Mouse (Mus musculus) G1E (cell line): Measurements from ENCODE around the gene Armh1. TPM values are rescaled to one million over a fixed set of nuclear protein-coding genes. Genes with fewer than 3 reads are reported as not detected.

Experiments
- ATAC-seq: 2 replicates; pipeline ENCODE4 v1.8.0; 2016; ENCODE audit warnings: mild to moderate bottlenecking; ENCODE audit not compliant: insufficient number of reproducible peaks, poor library complexity, low FRiP score, severe bottlenecking; ENCODE audit errors: extremely low read depth
- DNase-seq: peaks from one replicate; pipeline ENCODE4 v3.0.0; 2012; ENCODE audit warnings: low spot score
- H3K27me3 ChIP-seq: 2 replicates; pipeline ENCODE4 v1.6.1; 2012; ENCODE audit warnings: mild to moderate bottlenecking, low read length, inconsistent platforms; ENCODE audit not compliant: insufficient read depth
- H3K36me3 ChIP-seq: replicated peaks from 2 replicates; pipeline ENCODE3; 2012; ENCODE audit warnings: mild to moderate bottlenecking, inconsistent platforms
- H3K4me1 ChIP-seq: 2 replicates; pipeline ENCODE4 v1.6.1; 2012; ENCODE audit warnings: low read depth, low read length, inconsistent platforms, mixed read lengths; ENCODE audit not compliant: insufficient read depth
- H3K4me3 ChIP-seq: 2 replicates; pipeline ENCODE4 v1.5.1; 2012; ENCODE audit warnings: low read depth, mild to moderate bottlenecking, inconsistent platforms, low read length, moderate library complexity, mixed read lengths
- H3K9me3 ChIP-seq: replicated peaks from 2 replicates; pipeline ENCODE4 v1.6.1; 2012; ENCODE audit warnings: inconsistent platforms
- CTCF ChIP-seq: IDR thresholded peaks from 2 replicates; pipeline ENCODE4 v1.5.1; 2012; ENCODE audit warnings: low read depth, low read length, inconsistent platforms, mixed read lengths
- GATA1 ChIP-seq: IDR thresholded peaks from 2 replicates; pipeline ENCODE4 v1.6.1; 2012; ENCODE audit warnings: borderline replicate concordance, low read length, inconsistent platforms, mixed read lengths
- GATA2 ChIP-seq: IDR thresholded peaks from 2 replicates; pipeline ENCODE4 v1.6.1; 2012; ENCODE audit warnings: low read depth, low read length, inconsistent platforms, borderline replicate concordance
- POLR2AphosphoS5 ChIP-seq: IDR thresholded peaks from 2 replicates; pipeline ENCODE4 v1.6.1; 2012; ENCODE audit warnings: low read depth, low read length, inconsistent platforms; ENCODE audit not compliant: insufficient replicate concordance
- TAL1 ChIP-seq: conservative IDR thresholded peaks from 2 replicates; pipeline ENCODE4 v1.6.1; 2012; ENCODE audit warnings: low read depth, low read length, inconsistent platforms, mixed read lengths
- polyA plus RNA-seq: library from polyadenylated mRNA; stranded (reverse); fragments of >175 nt; gene quantifications from 2 replicates; pipeline ENCODE4 v1.2.3, GENCODE M21; 2012
- total RNA-seq, 2 experiments: library from RNA; stranded (forward) in 1 of 2; stranded (reverse) in 1 of 2; fragments of 200-1000 nt in 1 of 2; fragments of >200 nt in 1 of 2; fragmentation: Nextera tagmentation in 1 of 2; gene quantifications; 2 replicates each; pipeline ENCODE4 v1.2.3; 2014 to 2017

The Armh1 gene
- not detected in 2 replicates for total RNA-seq (2014; fragmentation: Nextera tagmentation)
- not detected in 2 replicates for total RNA-seq (2017)
- not detected in 2 replicates for polyA plus RNA-seq

- H3K27me3 ChIP-seq: peaks cover 26% of the 10 kb centered on the region
- no peaks in the 10 kb centered on the region for H3K36me3 ChIP-seq
- H3K4me1 ChIP-seq: peaks cover 15% of the 10 kb centered on the region
- H3K9me3 ChIP-seq: no peaks in the 10 kb centered on the region
- DNase-seq (peak; percentile 97), ATAC-seq (peak; percentile 99)
- H3K4me3 ChIP-seq: peak within 1 kb of the TSS; percentile 78
- TF ChIP-seq TAL1 (no peak), GATA2 (no peak), GATA1 (no peak), POLR2AphosphoS5 (no peak), CTCF (no peak)
Observed at GRCm38 (mm10) chr4:117251801-117252316, at the start of gene Armh1, which contains the start of gene Tmem53. Gene Armh1, minus strand, starts transcription at chr4:117252125. Gene Tmem53, plus strand, starts transcription at chr4:117251951.

- Histone ChIP-seq H3K9me3 (no peaks in the 10 kb centered on the region), H3K4me1 (peaks cover 8% of the 10 kb centered on the region), H3K27me3 (peaks cover 92% of the 10 kb centered on the region), H3K4me3 (no peak overlapping the region), H3K36me3 (no peaks in the 10 kb centered on the region)
- DNase-seq (no peak), ATAC-seq (no peak)
- TF ChIP-seq POLR2AphosphoS5: no peak
- no peak for TF ChIP-seq GATA2
- no peak for TF ChIP-seq CTCF
- TF ChIP-seq TAL1: no peak
- no peak for TF ChIP-seq GATA1
Observed at GRCm38 (mm10) chr4:117299921-117300320, 48.0 kb upstream of the Armh1 start.

- DNase-seq: no peak
- Histone ChIP-seq H3K4me3 (no peak overlapping the region), H3K27me3 (peaks cover 84% of the 10 kb centered on the region), H3K36me3 (no peaks in the 10 kb centered on the region), H3K9me3 (no peaks in the 10 kb centered on the region), H3K4me1 (no peaks in the 10 kb centered on the region)
- no peak for TF ChIP-seq POLR2AphosphoS5
- TF ChIP-seq GATA1: no peak
- no peak for TF ChIP-seq GATA2
- TF ChIP-seq TAL1: no peak
- ATAC-seq: no peak
Observed at GRCm38 (mm10) chr4:117297819-117298218, 45.9 kb upstream of the Armh1 start.

GRCm38 (mm10) chr4:117296849-117297593, 45.1 kb upstream of the Armh1 start:
- Histone ChIP-seq H3K27me3 (peaks cover 79% of the 10 kb centered on the region), H3K36me3 (no peaks in the 10 kb centered on the region), H3K4me3 (no peak overlapping the region), H3K4me1 (no peaks in the 10 kb centered on the region), H3K9me3 (no peaks in the 10 kb centered on the region)
- DNase-seq (no peak), ATAC-seq (no peak)
- no peak for TF ChIP-seq GATA2
- TF ChIP-seq CTCF: no peak
- TF ChIP-seq GATA1: no peak
- no peak for TF ChIP-seq POLR2AphosphoS5
- TF ChIP-seq TAL1: no peak

GRCm38 (mm10) chr4:117291696-117292095, 39.8 kb upstream of the Armh1 start:
- Histone ChIP-seq H3K9me3 (no peaks in the 10 kb centered on the region), H3K4me1 (peaks cover 26% of the 10 kb centered on the region), H3K4me3 (no peak overlapping the region), H3K27me3 (peaks cover 33% of the 10 kb centered on the region), H3K36me3 (peaks cover 18% of the 10 kb centered on the region)
- DNase-seq (no peak), ATAC-seq (no peak)
- TF ChIP-seq GATA2: no peak
- TF ChIP-seq GATA1: no peak
- no peak for TF ChIP-seq TAL1
- TF ChIP-seq POLR2AphosphoS5: no peak
- TF ChIP-seq CTCF: no peak

- Histone ChIP-seq H3K4me1 (peaks cover 50% of the 10 kb centered on the region), H3K9me3 (no peaks in the 10 kb centered on the region), H3K4me3 (peak overlapping the region; percentile 78), H3K27me3 (peaks cover 9% of the 10 kb centered on the region), H3K36me3 (peaks cover 43% of the 10 kb centered on the region)
- DNase-seq (peak; percentile 89), ATAC-seq (peak; percentile 91)
- TF ChIP-seq POLR2AphosphoS5: no peak
Observed at GRCm38 (mm10) chr4:117288927-117289801, 37.2 kb upstream of the Armh1 start.
